Mouse (Mus musculus) lung, postnatal 25 days (tissue): ENCODE measurements around the gene Prkag2.

Experiments
- DNase-seq: peaks from one replicate; pipeline ENCODE4 v3.0.0; 2022; ENCODE audit warnings: low spot score

The Prkag2 gene

GRCm38 (mm10) chr5:24967898-24968535 lies 132.4 kb downstream of the Prkag2 start:
- no peak for DNase-seq

GRCm38 (mm10) chr5:24963776-24964175 lies 136.7 kb downstream of the Prkag2 start:
- peak; percentile 48 for DNase-seq

- no peak for DNase-seq
Measured at GRCm38 (mm10) chr5:24960791-24961190, 139.7 kb downstream of the Prkag2 start.

- DNase-seq, result no peak
Measured at GRCm38 (mm10) chr5:24959758-24960157, 140.7 kb downstream of the Prkag2 start.

GRCm38 (mm10) chr5:24958596-24958995 lies 141.8 kb downstream of the Prkag2 start:
- DNase-seq, result no peak

GRCm38 (mm10) chr5:24956891-24957290 lies 143.6 kb downstream of the Prkag2 start:
- no peak for DNase-seq

- DNase-seq, result no peak
Measured at GRCm38 (mm10) chr5:24952842-24953741, 147.3 kb downstream of the Prkag2 start.

- DNase-seq, result no peak
Measured at GRCm38 (mm10) chr5:24952212-24952611, 148.2 kb downstream of the Prkag2 start.

- no peak for DNase-seq
Measured at GRCm38 (mm10) chr5:24950891-24951574, 149.4 kb downstream of the Prkag2 start.

- no peak for DNase-seq
Measured at GRCm38 (mm10) chr5:24950039-24950438, 150.4 kb downstream of the Prkag2 start.

GRCm38 (mm10) chr5:24938046-24938822 lies 162.2 kb downstream of the Prkag2 start:
- no peak for DNase-seq

GRCm38 (mm10) chr5:24936451-24936850 lies 164.0 kb downstream of the Prkag2 start:
- DNase-seq, result no peak

- DNase-seq, result no peak
Measured at GRCm38 (mm10) chr5:24935446-24935845, 165.0 kb downstream of the Prkag2 start.

GRCm38 (mm10) chr5:24933760-24934159 lies 166.7 kb downstream of the Prkag2 start:
- DNase-seq, result no peak

- peak; percentile 14 for DNase-seq
Measured at GRCm38 (mm10) chr5:24931578-24932185, 168.8 kb downstream of the Prkag2 start.

- no peak for DNase-seq
Measured at GRCm38 (mm10) chr5:24930831-24931577, 169.4 kb downstream of the Prkag2 start.

- DNase-seq, result no peak
Measured at GRCm38 (mm10) chr5:24928816-24929215, 171.6 kb downstream of the Prkag2 start.

- no peak for DNase-seq
Measured at GRCm38 (mm10) chr5:24927706-24928105, 172.7 kb downstream of the Prkag2 start.

GRCm38 (mm10) chr5:24919155-24919554 lies 181.3 kb downstream of the Prkag2 start:
- no peak for DNase-seq

GRCm38 (mm10) chr5:24916511-24916910 lies 183.9 kb downstream of the Prkag2 start:
- no peak for DNase-seq

GRCm38 (mm10) chr5:24915119-24915518 lies 185.3 kb downstream of the Prkag2 start:
- no peak for DNase-seq
